Mouse (Mus musculus) limb, embryonic 14.5 days (tissue): Measurements from ENCODE around the gene Pus7l. TPM values are rescaled to one million over a fixed set of nuclear protein-coding genes. Genes with fewer than 3 reads are reported as not detected.
"Not testable (repeated sequence)": the region's sequence is repeated elsewhere in the genome, so short reads cannot be mapped to it uniquely, and the experiment has no call there.

Experiments
- ATAC-seq: fragments of 200-750 bp; cut with Nextera tagmentation; 2 replicates; pipeline ENCODE4 v1.8.0; 2017; ENCODE audit warnings: low read depth, moderate number of reproducible peaks, moderate TSS enrichment; ENCODE audit not compliant: low FRiP score
- DNase-seq: peaks from one replicate; pipeline ENCODE4 v3.0.0-alpha.2; 2015; ENCODE audit warnings: low spot score
- H3K27ac ChIP-seq: fragments of 300-500 bp; sonication (generic); replicated peaks from 2 replicates; pipeline ENCODE4 v1.5.1; 2014; ENCODE audit warnings: low read depth, mild to moderate bottlenecking, low read length, moderate library complexity, mixed read lengths
- H3K27me3 ChIP-seq: fragments of 300-500 bp; sonication (generic); 2 replicates; pipeline ENCODE4 v1.6.1; 2014; ENCODE audit warnings: low read length, mixed read lengths; ENCODE audit not compliant: control insufficient read depth, insufficient read depth
- H3K36me3 ChIP-seq: fragments of 300-500 bp; sonication (generic); 2 replicates; pipeline ENCODE4 v1.6.1; 2014; ENCODE audit warnings: mild to moderate bottlenecking, low read length, moderate library complexity, mixed read lengths; ENCODE audit not compliant: control insufficient read depth, insufficient read depth
- H3K4me1 ChIP-seq: fragments of 300-500 bp; sonication (generic); 2 replicates; pipeline ENCODE4 v1.6.1; 2014; ENCODE audit warnings: antibody characterized with exemption, low read length, mixed read lengths; ENCODE audit not compliant: control insufficient read depth, insufficient read depth
- H3K4me2 ChIP-seq: fragments of 300-500 bp; sonication (generic); replicated peaks from 2 replicates; pipeline ENCODE4 v1.6.1; 2014; ENCODE audit warnings: low read depth, mild to moderate bottlenecking, low read length, moderate library complexity; ENCODE audit not compliant: severe bottlenecking
- H3K4me3 ChIP-seq: fragments of 300-500 bp; sonication (generic); replicated peaks from 2 replicates; pipeline ENCODE4 v1.5.1; 2014; ENCODE audit warnings: low read length
- H3K9ac ChIP-seq: fragments of 300-500 bp; sonication (generic); 2 replicates; pipeline ENCODE4 v1.6.1; 2014; ENCODE audit warnings: mild to moderate bottlenecking, low read depth, low read length, moderate library complexity; ENCODE audit not compliant: severe bottlenecking
- H3K9me3 ChIP-seq: fragments of 300-500 bp; sonication (generic); 2 replicates; pipeline ENCODE4 v1.6.1; 2016; ENCODE audit warnings: low read length; ENCODE audit not compliant: control insufficient read depth
- POLR2A ChIP-seq: fragments of 200-500 bp; IDR thresholded peaks from 2 replicates; pipeline ENCODE4 v1.8.0; 2012; ENCODE audit warnings: inconsistent platforms, mild to moderate bottlenecking, moderate library complexity, borderline replicate concordance; ENCODE audit not compliant: insufficient read depth, insufficient read length; ENCODE audit errors: extremely low read depth
- WGBS: fragments of 180-500 bp; shearing (Covaris S2); extraction: QIAGEN DNeasy Blood & Tissue Kit; methylation state at CpG from one replicate; pipeline ENCODE4 v1.1.7; 2014; 5-methylcytosine and 5-hydroxymethylcytosine counted together
- polyA plus RNA-seq, 2 experiments: library from polyadenylated mRNA; depleted of rRNA in 1 of 2; stranded (reverse) in 1 of 2; unstranded in 1 of 2; fragments of >200 nt; fragmentation: Nextera tagmentation in 1 of 2; extraction: Ambion mirVana in 1 of 2; gene quantifications; 2 replicates each; pipeline versions ENCODE4 v1.2.1 to v1.2.3; 2012 to 2014

Gene Pus7l
- polyA plus RNA-seq, 2 experiments = 8.4 to 8.8 TPM

GRCm38 (mm10) chr15:94499260-94499659 is 44.1 kb downstream of the Pus7l start:
- H3K9me3 ChIP-seq = peaks cover 2% of the 10 kb centered on the region; the same call in 1 of the 2 replicates
- H3K4me2 ChIP-seq = no peak overlapping the region
- WGBS = 68% methylated on average over 1 of the region's 1 CpGs
- H3K9ac ChIP-seq = no peak overlapping the region
- TF ChIP-seq POLR2A = no peak
- no peak overlapping the region for H3K27ac ChIP-seq
- no peaks in the 10 kb centered on the region for H3K36me3 ChIP-seq
- no peaks in the 10 kb centered on the region for H3K4me1 ChIP-seq
- H3K27me3 ChIP-seq = no peaks in the 10 kb centered on the region
- DNase-seq (no peak), ATAC-seq (no peak)
- H3K4me3 ChIP-seq = no peak overlapping the region

- no peak for ATAC-seq
- no peak for DNase-seq
- Histone ChIP-seq H3K27ac (no peak overlapping the region), H3K4me3 (no peak overlapping the region), H3K27me3 (no peaks in the 10 kb centered on the region), H3K36me3 (no peaks in the 10 kb centered on the region), H3K9ac (no peak overlapping the region), H3K4me2 (no peak overlapping the region), H3K4me1 (no peaks in the 10 kb centered on the region), H3K9me3 (peaks cover 5% of the 10 kb centered on the region; the same call in 1 of the 2 replicates)
- TF ChIP-seq POLR2A = no peak
- WGBS = 57% methylated on average over 10 of the region's 10 CpGs
Observed at GRCm38 (mm10) chr15:94495936-94496335, 47.4 kb downstream of the Pus7l start.

- Histone ChIP-seq H3K9me3 (peaks cover 5% of the 10 kb centered on the region; the same call in 1 of the 2 replicates), H3K27me3 (no peaks in the 10 kb centered on the region), H3K36me3 (no peaks in the 10 kb centered on the region), H3K4me3 (no peak overlapping the region), H3K4me2 (no peak overlapping the region), H3K27ac (no peak overlapping the region), H3K9ac (no peak overlapping the region), H3K4me1 (no peaks in the 10 kb centered on the region)
- TF ChIP-seq POLR2A = no peak
- no peak for ATAC-seq
- DNase-seq = no peak
- WGBS = 93% methylated on average over 1 of the region's 1 CpGs
Observed at GRCm38 (mm10) chr15:94494445-94494844, 48.9 kb downstream of the Pus7l start.

GRCm38 (mm10) chr15:94489433-94489832 is 53.9 kb downstream of the Pus7l start:
- H3K4me2 ChIP-seq = no peak overlapping the region
- H3K4me3 ChIP-seq = no peak overlapping the region
- no peak overlapping the region for H3K27ac ChIP-seq
- H3K27me3 ChIP-seq = no peaks in the 10 kb centered on the region
- ATAC-seq = no peak
- TF ChIP-seq POLR2A = no peak
- DNase-seq = no peak
- 84% methylated on average over 2 of the region's 2 CpGs for WGBS
- H3K9me3 ChIP-seq = peaks cover 4% of the 10 kb centered on the region; the same call in 1 of the 2 replicates
- H3K36me3 ChIP-seq = no peaks in the 10 kb centered on the region
- H3K9ac ChIP-seq = no peak overlapping the region
- H3K4me1 ChIP-seq = no peaks in the 10 kb centered on the region

- H3K27ac ChIP-seq, H3K27me3 ChIP-seq, H3K4me2 ChIP-seq, H3K36me3 ChIP-seq, ATAC-seq, H3K4me1 ChIP-seq, H3K4me3 ChIP-seq, DNase-seq, H3K9ac ChIP-seq, H3K9me3 ChIP-seq: not testable (repeated sequence)
- 91% methylated on average over 2 of the region's 2 CpGs for WGBS
Observed at GRCm38 (mm10) chr15:94488028-94488427, 55.3 kb downstream of the Pus7l start.

GRCm38 (mm10) chr15:94482555-94482954 is 60.8 kb downstream of the Pus7l start:
- peaks cover 7% of the 10 kb centered on the region; the same call in 1 of the 2 replicates for H3K4me1 ChIP-seq
- ATAC-seq (no peak), DNase-seq (no peak)
- 89% methylated on average over 2 of the region's 2 CpGs for WGBS
- H3K4me2 ChIP-seq = no peak overlapping the region
- H3K27ac ChIP-seq = no peak overlapping the region
- no peak overlapping the region for H3K4me3 ChIP-seq
- no peaks in the 10 kb centered on the region for H3K36me3 ChIP-seq
- no peaks in the 10 kb centered on the region for H3K9me3 ChIP-seq
- no peaks in the 10 kb centered on the region for H3K27me3 ChIP-seq
- no peak overlapping the region for H3K9ac ChIP-seq
- no peak for TF ChIP-seq POLR2A
